Mouse (Mus musculus) hindbrain, embryonic 16.5 days (tissue): ENCODE results near the gene Npm1. TPM values are rescaled to one million over a fixed set of nuclear protein-coding genes. Genes with fewer than 3 reads are reported as not detected.

Source experiments
- ATAC-seq: fragments of 200-750 bp; cut with Nextera tagmentation; 2 replicates; pipeline ENCODE4 v1.8.0; 2017; ENCODE audit warnings: moderate TSS enrichment, moderate library complexity
- H3K27ac ChIP-seq: fragments of 300-500 bp; sonication (generic); 2 replicates; pipeline ENCODE4 v1.5.1; 2014; ENCODE audit warnings: low read depth, mild to moderate bottlenecking, control low read depth, low read length, moderate library complexity
- H3K27me3 ChIP-seq: fragments of 300-500 bp; sonication (generic); replicated peaks from 2 replicates; pipeline ENCODE4 v1.6.1; 2014; ENCODE audit warnings: low read length; ENCODE audit not compliant: control insufficient read depth, insufficient read depth
- H3K36me3 ChIP-seq: fragments of 300-500 bp; sonication (generic); 2 replicates; pipeline ENCODE4 v1.6.1; 2014; ENCODE audit warnings: mild to moderate bottlenecking, low read length, moderate library complexity, mixed read lengths; ENCODE audit not compliant: control insufficient read depth, insufficient read depth
- H3K4me1 ChIP-seq: fragments of 300-500 bp; sonication (generic); 2 replicates; pipeline ENCODE4 v1.6.1; 2014; ENCODE audit warnings: low read depth, low read length; ENCODE audit not compliant: control insufficient read depth, insufficient read depth
- H3K4me2 ChIP-seq: fragments of 300-500 bp; sonication (generic); 2 replicates; pipeline ENCODE4 v1.6.1; 2014; ENCODE audit warnings: mild to moderate bottlenecking, low read length, control low read depth, moderate library complexity
- H3K4me3 ChIP-seq: fragments of 300-500 bp; sonication (generic); 2 replicates; pipeline ENCODE4 v1.5.1; 2014; ENCODE audit warnings: mild to moderate bottlenecking, low read length, control low read depth, moderate library complexity
- H3K9ac ChIP-seq: fragments of 300-500 bp; sonication (generic); 2 replicates; pipeline ENCODE4 v1.6.1; 2014; ENCODE audit warnings: low read depth, mild to moderate bottlenecking, control low read depth, low read length, moderate library complexity
- H3K9me3 ChIP-seq: fragments of 300-500 bp; sonication (generic); 2 replicates; pipeline ENCODE4 v1.6.1; 2014; ENCODE audit warnings: mild to moderate bottlenecking, low read length, moderate library complexity; ENCODE audit not compliant: control insufficient read depth
- WGBS: fragments of 180-500 bp; shearing (Covaris S2); extraction: QIAGEN DNeasy Blood & Tissue Kit; methylation state at CpG from one replicate; pipeline ENCODE4 v1.1.7; 2014; 5-methylcytosine and 5-hydroxymethylcytosine counted together
- polyA plus RNA-seq: library from polyadenylated mRNA; unstranded; fragments of >200 nt; fragmentation: Nextera tagmentation; extraction: Ambion mirVana; gene quantifications from 2 replicates; pipeline ENCODE4 v1.2.1, GENCODE M21; 2015

The Npm1 gene
- polyA plus RNA-seq, 1 experiment from 2014 or later = 353 TPM

GRCm38 (mm10) chr11:33149453-33149852, 13.6 kb downstream of the Npm1 start:
- Histone ChIP-seq H3K9ac (no peak overlapping the region), H3K4me1 (peaks cover 13% of the 10 kb centered on the region), H3K27ac (no peak overlapping the region), H3K4me2 (no peak overlapping the region), H3K36me3 (peaks cover 28% of the 10 kb centered on the region), H3K4me3 (no peak overlapping the region), H3K27me3 (no peaks in the 10 kb centered on the region; the same call in 1 of the 2 replicates), H3K9me3 (no peaks in the 10 kb centered on the region)
- ATAC-seq = no peak

GRCm38 (mm10) chr11:33149088-33149436, 13.9 kb downstream of the Npm1 start:
- no peak overlapping the region for H3K4me2 ChIP-seq
- H3K36me3 ChIP-seq = peaks cover 24% of the 10 kb centered on the region
- no peaks in the 10 kb centered on the region for H3K9me3 ChIP-seq
- H3K27me3 ChIP-seq = no peaks in the 10 kb centered on the region; the same call in 1 of the 2 replicates
- ATAC-seq = no peak
- peaks cover 14% of the 10 kb centered on the region for H3K4me1 ChIP-seq
- H3K4me3 ChIP-seq = no peak overlapping the region
- no peak overlapping the region for H3K9ac ChIP-seq
- WGBS = 36% methylated on average over 3 of the region's 3 CpGs
- no peak overlapping the region for H3K27ac ChIP-seq

- Histone ChIP-seq H3K4me1 (peaks cover 19% of the 10 kb centered on the region), H3K27me3 (no peaks in the 10 kb centered on the region; the same call in 1 of the 2 replicates), H3K27ac (peak overlapping the region; percentile 83), H3K9ac (no peak overlapping the region), H3K9me3 (no peaks in the 10 kb centered on the region), H3K36me3 (peaks cover 21% of the 10 kb centered on the region), H3K4me3 (peak overlapping the region; percentile 57), H3K4me2 (peak overlapping the region; percentile 89)
- WGBS = 6% methylated on average over 23 of the region's 23 CpGs
- ATAC-seq = peak; percentile 77
Observed at GRCm38 (mm10) chr11:33148338-33149087, 14.5 kb downstream of the Npm1 start.

GRCm38 (mm10) chr11:33147572-33148337, 15.3 kb downstream of the Npm1 start:
- Histone ChIP-seq H3K9me3 (no peaks in the 10 kb centered on the region), H3K36me3 (peaks cover 18% of the 10 kb centered on the region), H3K4me3 (peak overlapping the region; percentile 57), H3K9ac (peak overlapping the region; percentile 79), H3K4me2 (peak overlapping the region; percentile 89), H3K27ac (peak overlapping the region; percentile 83), H3K27me3 (no peaks in the 10 kb centered on the region; the same call in 1 of the 2 replicates), H3K4me1 (peaks cover 19% of the 10 kb centered on the region)
- WGBS = under 1% methylated on average over 71 of the region's 85 CpGs
- peak; percentile 64 for ATAC-seq

GRCm38 (mm10) chr11:33147171-33147571, 15.8 kb downstream of the Npm1 start, which contains the start of gene Fgf18:
Fgf18 (minus strand) TSS chr11:33147400.
- Histone ChIP-seq H3K36me3 (peaks cover 18% of the 10 kb centered on the region), H3K4me1 (peaks cover 19% of the 10 kb centered on the region), H3K4me3 (peak within 1 kb of the TSS; percentile 57), H3K9me3 (no peaks in the 10 kb centered on the region), H3K27me3 (no peaks in the 10 kb centered on the region; the same call in 1 of the 2 replicates), H3K4me2 (peak within 1 kb of the TSS; percentile 89), H3K27ac (peak within 1 kb of the TSS; percentile 83), H3K9ac (peak within 1 kb of the TSS; percentile 79)
- ATAC-seq = peak; percentile 53
- WGBS = under 1% methylated on average over 31 of the region's 53 CpGs

- peak; percentile 16; the same call in 1 of the 2 replicates for ATAC-seq
- Histone ChIP-seq H3K36me3 (peaks cover 16% of the 10 kb centered on the region), H3K27me3 (no peaks in the 10 kb centered on the region; the same call in 1 of the 2 replicates), H3K9me3 (no peaks in the 10 kb centered on the region), H3K4me1 (peaks cover 19% of the 10 kb centered on the region), H3K4me2 (peak overlapping the region; percentile 89), H3K27ac (peak overlapping the region; percentile 83), H3K4me3 (peak overlapping the region; percentile 57), H3K9ac (peak overlapping the region; percentile 79)
- WGBS = under 1% methylated on average over 30 of the region's 30 CpGs
Observed at GRCm38 (mm10) chr11:33146651-33147131, 16.3 kb downstream of the Npm1 start.

GRCm38 (mm10) chr11:33146143-33146497, 16.9 kb downstream of the Npm1 start:
- Histone ChIP-seq H3K36me3 (peaks cover 12% of the 10 kb centered on the region), H3K27ac (peak overlapping the region; percentile 44), H3K4me1 (peaks cover 19% of the 10 kb centered on the region), H3K9ac (peak overlapping the region; percentile 2; the same call in 1 of the 2 replicates), H3K9me3 (no peaks in the 10 kb centered on the region), H3K4me3 (peak overlapping the region; percentile 57), H3K27me3 (no peaks in the 10 kb centered on the region; the same call in 1 of the 2 replicates), H3K4me2 (peak overlapping the region; percentile 89)
- peak; percentile 48 for ATAC-seq
- WGBS = 5% methylated on average over 9 of the region's 9 CpGs

- Histone ChIP-seq H3K4me3 (peak overlapping the region; percentile 57), H3K9me3 (no peaks in the 10 kb centered on the region), H3K4me2 (peak overlapping the region; percentile 89), H3K27ac (no peak overlapping the region), H3K4me1 (peaks cover 19% of the 10 kb centered on the region), H3K27me3 (no peaks in the 10 kb centered on the region; the same call in 1 of the 2 replicates), H3K9ac (0 out of 2 replicates have a peak overlapping the region, but pooled peaks have one; percentile 17), H3K36me3 (peaks cover 6% of the 10 kb centered on the region)
- 19% methylated on average over 7 of the region's 7 CpGs for WGBS
- no peak for ATAC-seq
Observed at GRCm38 (mm10) chr11:33145201-33146142, 17.5 kb downstream of the Npm1 start.
